Mouse (Mus musculus): ENCODE results near the gene Mllt11. TPM values are rescaled to one million over a fixed set of nuclear protein-coding genes. Genes with fewer than 3 reads are reported as not detected.

The Mllt11 gene
- polyA plus RNA-seq, 1 experiment: 469 TPM

- Histone ChIP-seq H3K4me3 (ENCODE audit: insufficient read depth, low read length) (no peak overlapping the region), H3K27ac (ENCODE audit: insufficient read depth, low read length) (no peak overlapping the region), H3K4me1 (ENCODE audit: control insufficient read depth, insufficient read depth, low read length) (no peaks in the 10 kb centered on the region; the same call in 1 of the 2 replicates)
- TF ChIP-seq CTCF (IDR thresholded peaks at IDR 0.05; ENCODE audit: extremely low read depth, insufficient read depth, low read length): no peak
Measured at GRCm38 (mm10) chr3:95250361-95250760, 18.4 kb upstream of the Mllt11 start.

DNA sequence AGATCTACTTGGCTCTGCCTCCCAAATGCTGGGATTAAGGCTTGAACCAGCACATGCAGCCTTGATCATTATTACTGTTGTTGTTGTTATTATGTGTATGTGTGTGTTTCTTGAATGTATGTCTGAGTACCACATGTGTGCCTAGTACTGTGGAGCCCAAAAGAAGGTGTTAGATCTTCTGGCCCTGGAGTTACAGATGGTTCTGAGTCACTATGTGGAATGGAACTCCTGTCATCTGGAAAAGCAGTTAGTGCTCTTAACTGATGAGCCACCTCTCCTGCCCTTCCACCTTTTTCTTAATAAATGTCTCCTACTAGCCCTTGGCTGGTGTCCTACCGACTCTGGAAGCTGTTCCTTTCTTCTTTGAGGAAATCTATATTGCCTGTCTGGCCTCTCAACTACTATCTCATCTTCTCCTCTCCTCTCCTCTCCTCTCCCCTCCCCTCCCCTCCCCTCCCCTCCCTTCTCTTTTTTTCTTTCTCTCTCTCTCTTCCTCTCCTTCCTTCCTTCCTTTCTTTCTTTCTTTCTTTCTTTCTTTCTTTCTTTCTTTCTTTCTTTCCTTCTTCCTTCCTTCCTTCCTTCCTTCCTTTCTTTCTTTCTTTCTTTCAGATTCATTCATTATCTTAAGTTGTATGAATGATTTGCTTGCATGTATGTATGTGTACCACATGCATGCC lies 15.8 kb upstream of the Mllt11 start:
- H3K4me3 ChIP-seq (ENCODE audit: insufficient read depth, low read length): no peak overlapping the region
- H3K4me1 ChIP-seq (ENCODE audit: control insufficient read depth, insufficient read depth, low read length): no peaks in the 10 kb centered on the region; the same call in 1 of the 2 replicates
- H3K27ac ChIP-seq (ENCODE audit: insufficient read depth, low read length): no peak overlapping the region
- TF ChIP-seq POLR2A (IDR thresholded peaks at IDR 0.05; ENCODE audit: extremely low read depth, insufficient read depth, low read length) (no peak), CTCF (IDR thresholded peaks at IDR 0.05; ENCODE audit: extremely low read depth, insufficient read depth, low read length) (no peak)

DNA sequence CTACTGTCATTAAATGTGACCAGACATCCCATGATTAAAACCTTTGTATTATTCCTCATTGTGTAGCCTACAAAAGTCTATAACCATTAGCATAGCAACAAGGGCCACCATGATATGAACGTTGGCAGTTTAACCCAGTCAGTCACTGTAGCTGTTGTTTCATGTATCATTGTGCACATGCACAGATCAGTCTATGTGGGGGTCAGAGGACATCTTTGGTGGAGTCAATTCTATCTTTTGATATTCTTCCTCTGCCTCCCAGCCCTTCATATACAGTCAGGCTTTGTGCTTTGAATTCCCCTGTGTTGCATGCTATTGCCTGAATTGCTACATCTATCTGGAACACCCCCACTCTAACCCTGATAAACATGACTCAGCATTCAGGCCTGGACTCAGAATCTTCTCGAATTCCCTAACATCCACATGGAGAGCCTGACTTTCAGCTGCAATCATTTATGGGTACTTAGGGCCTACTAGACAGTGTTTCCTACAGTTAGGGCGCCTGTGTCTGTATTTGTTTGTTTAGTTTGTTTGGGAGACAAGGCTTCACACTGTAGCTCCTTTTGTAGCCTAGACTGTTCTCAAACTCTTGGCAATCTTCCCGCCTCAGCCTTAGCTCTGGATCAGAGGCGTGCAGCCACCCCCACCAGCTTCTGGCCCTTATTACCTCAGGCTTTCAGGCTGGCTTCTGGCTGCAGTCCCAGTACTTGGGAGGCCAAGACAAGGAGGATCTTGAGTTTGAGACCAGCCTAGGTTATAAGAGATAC lies 14.7 kb upstream of the Mllt11 start:
- Histone ChIP-seq H3K4me3 (ENCODE audit: insufficient read depth, low read length) (no peak overlapping the region), H3K4me1 (ENCODE audit: control insufficient read depth, insufficient read depth, low read length) (no peaks in the 10 kb centered on the region; the same call in 1 of the 2 replicates), H3K27ac (ENCODE audit: insufficient read depth, low read length) (no peak overlapping the region)
- TF ChIP-seq CTCF (IDR thresholded peaks at IDR 0.05; ENCODE audit: extremely low read depth, insufficient read depth, low read length) (no peak), POLR2A (IDR thresholded peaks at IDR 0.05; ENCODE audit: extremely low read depth, insufficient read depth, low read length) (no peak)

DNA sequence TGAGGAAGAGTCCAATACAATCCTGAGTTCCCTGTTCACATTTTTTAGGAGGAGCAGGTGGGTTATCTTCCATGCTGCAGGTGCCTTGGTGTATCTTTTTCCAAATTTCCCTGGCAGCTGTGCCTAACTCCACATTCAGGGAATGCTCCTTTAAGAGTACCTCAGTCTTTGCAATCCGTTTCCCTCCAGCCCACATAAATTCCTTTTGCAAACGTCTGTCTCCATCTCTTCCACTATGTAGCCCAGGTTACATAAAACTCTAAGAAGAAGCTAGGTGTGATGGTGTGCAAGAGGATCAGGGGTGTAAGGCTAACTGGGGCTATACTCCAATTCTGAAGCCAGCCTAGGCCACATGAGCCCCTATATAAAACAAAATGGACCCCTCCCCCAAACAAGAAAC lies 11.1 kb upstream of the Mllt11 start:
- no peak overlapping the region for H3K4me3 ChIP-seq (ENCODE audit: insufficient read depth, low read length)
- TF ChIP-seq CTCF (IDR thresholded peaks at IDR 0.05; ENCODE audit: extremely low read depth, insufficient read depth, low read length) (no peak), POLR2A (IDR thresholded peaks at IDR 0.05; ENCODE audit: extremely low read depth, insufficient read depth, low read length) (no peak)
- no peaks in the 10 kb centered on the region; the same call in 1 of the 2 replicates for H3K4me1 ChIP-seq (ENCODE audit: control insufficient read depth, insufficient read depth, low read length)
- no peak overlapping the region for H3K27ac ChIP-seq (ENCODE audit: insufficient read depth, low read length)

GRCm38 (mm10) chr3:95241498-95241897 lies 9.5 kb upstream of the Mllt11 start, which contains the start of gene Gm128:
Gm128 (minus strand) TSS chr3:95241598.
- Histone ChIP-seq H3K4me1 (ENCODE audit: control insufficient read depth, insufficient read depth, low read length) (peaks cover 4% of the 10 kb centered on the region; the same call in 1 of the 2 replicates), H3K4me3 (ENCODE audit: insufficient read depth, low read length) (no peak within 1 kb of the TSS), H3K27ac (ENCODE audit: insufficient read depth, low read length) (no peak within 1 kb of the TSS)
- TF ChIP-seq POLR2A (IDR thresholded peaks at IDR 0.05; ENCODE audit: extremely low read depth, insufficient read depth, low read length) (no peak), CTCF (IDR thresholded peaks at IDR 0.05; ENCODE audit: extremely low read depth, insufficient read depth, low read length) (no peak)

DNA sequence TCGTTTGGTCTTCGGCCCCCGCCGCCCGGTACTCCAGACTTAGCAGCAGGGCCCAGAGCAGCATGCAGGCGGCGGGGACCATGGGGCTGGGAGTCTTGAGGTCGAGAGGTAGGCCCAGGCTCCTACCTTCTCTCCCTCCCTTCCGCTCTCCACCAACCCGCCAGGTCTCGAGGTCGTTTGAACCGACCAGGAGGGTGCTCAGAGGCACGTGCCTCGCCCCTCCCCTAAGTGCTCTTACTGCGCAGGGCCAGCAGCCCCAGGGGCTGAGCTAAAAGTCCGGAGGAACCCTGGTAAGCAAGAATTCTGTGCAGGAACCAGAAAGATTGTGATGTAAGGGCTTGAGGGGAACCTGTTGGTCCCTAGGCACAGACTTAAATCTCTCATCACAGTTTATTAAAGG lies 8.9 kb upstream of the Mllt11 start:
- Histone ChIP-seq H3K4me3 (ENCODE audit: insufficient read depth, low read length) (no peak overlapping the region), H3K27ac (ENCODE audit: insufficient read depth, low read length) (no peak overlapping the region), H3K4me1 (ENCODE audit: control insufficient read depth, insufficient read depth, low read length) (peaks cover 4% of the 10 kb centered on the region; the same call in 1 of the 2 replicates)
- TF ChIP-seq POLR2A (IDR thresholded peaks at IDR 0.05; ENCODE audit: extremely low read depth, insufficient read depth, low read length): no peak
- TF ChIP-seq CTCF (IDR thresholded peaks at IDR 0.05; ENCODE audit: extremely low read depth, insufficient read depth, low read length): no peak

DNA sequence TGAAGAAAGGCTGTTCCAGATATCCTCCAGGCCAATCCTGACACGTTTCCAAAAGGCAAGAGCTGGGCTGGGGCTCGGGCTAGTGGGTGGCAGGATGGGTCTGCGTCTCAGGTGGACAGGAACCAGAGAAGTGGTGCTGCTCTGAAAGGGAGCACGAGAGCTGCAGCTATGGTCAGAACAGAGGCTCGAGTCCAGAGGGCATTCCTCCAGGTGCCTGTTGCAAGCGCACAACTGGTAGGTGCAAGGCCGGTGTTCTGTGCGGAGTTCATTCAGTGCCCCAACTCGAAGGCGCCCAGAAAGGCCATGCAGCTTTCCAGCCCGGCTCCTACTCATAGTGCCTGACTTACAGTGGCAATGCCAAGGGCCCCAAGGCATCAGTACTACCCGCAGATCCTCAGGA lies 8.0 kb upstream of the Mllt11 start:
- H3K4me1 ChIP-seq (ENCODE audit: control insufficient read depth, insufficient read depth, low read length): peaks cover 4% of the 10 kb centered on the region; the same call in 1 of the 2 replicates
- no peak overlapping the region for H3K4me3 ChIP-seq (ENCODE audit: insufficient read depth, low read length)
- TF ChIP-seq CTCF (IDR thresholded peaks at IDR 0.05; ENCODE audit: extremely low read depth, insufficient read depth, low read length) (no peak), POLR2A (IDR thresholded peaks at IDR 0.05; ENCODE audit: extremely low read depth, insufficient read depth, low read length) (no peak)
- H3K27ac ChIP-seq (ENCODE audit: insufficient read depth, low read length): no peak overlapping the region

GRCm38 (mm10) chr3:95239022-95239421 lies 7.1 kb upstream of the Mllt11 start:
- H3K4me3 ChIP-seq (ENCODE audit: insufficient read depth, low read length): no peak overlapping the region
- H3K27ac ChIP-seq (ENCODE audit: insufficient read depth, low read length): no peak overlapping the region
- H3K4me1 ChIP-seq (ENCODE audit: control insufficient read depth, insufficient read depth, low read length): peaks cover 4% of the 10 kb centered on the region; the same call in 1 of the 2 replicates
- TF ChIP-seq POLR2A (IDR thresholded peaks at IDR 0.05; ENCODE audit: extremely low read depth, insufficient read depth, low read length) (no peak), CTCF (IDR thresholded peaks at IDR 0.05; ENCODE audit: extremely low read depth, insufficient read depth, low read length) (no peak)

GRCm38 (mm10) chr3:95237541-95238099 lies 5.6 kb upstream of the Mllt11 start:
- Histone ChIP-seq H3K4me1 (ENCODE audit: control insufficient read depth, insufficient read depth, low read length) (peaks cover 4% of the 10 kb centered on the region; the same call in 1 of the 2 replicates), H3K27ac (ENCODE audit: insufficient read depth, low read length) (no peak overlapping the region), H3K4me3 (ENCODE audit: insufficient read depth, low read length) (no peak overlapping the region)
- TF ChIP-seq POLR2A (IDR thresholded peaks at IDR 0.05; ENCODE audit: extremely low read depth, insufficient read depth, low read length) (no peak), CTCF (IDR thresholded peaks at IDR 0.05; ENCODE audit: extremely low read depth, insufficient read depth, low read length) (no peak)
